In the genomic region with DNA sequence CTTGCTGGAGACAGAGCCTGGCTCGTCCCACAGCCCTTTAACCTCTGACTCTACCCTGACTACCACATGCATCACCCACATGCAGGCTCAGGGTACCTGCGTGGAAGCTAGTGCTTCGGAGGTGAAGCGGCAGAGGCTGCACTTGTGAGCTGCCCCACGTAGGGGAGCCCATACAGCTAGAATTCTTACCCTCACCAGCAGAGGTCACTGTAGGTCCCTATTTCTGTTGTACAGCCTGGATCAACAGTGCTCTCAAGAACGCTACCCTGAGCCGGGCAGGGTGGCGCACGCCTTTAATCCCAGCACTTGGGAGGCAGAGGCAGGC, we compare ENCODE assay signal across 9 mouse cellular contexts. TPM values are rescaled to one million over a fixed set of nuclear protein-coding genes. Genes with fewer than 3 reads are reported as not detected.
DNase-seq lines count a peak whose midpoint lies in the region; ATAC-seq and TF ChIP-seq lines count a peak whose summit lies in the region.
"Had no signal": no experiment of that assay in that cellular context is flagged by ENCODE, and none has a peak within 500 bp of the region (broad histone marks: within the 10 kb centered on the region; RNA-seq: fewer than 3 reads in every experiment).

No protein-coding gene starts in this region.

- H3K4me2 ChIP-seq in midbrain, postnatal 0 days (ENCODE audit: low read depth, low read length, poor library complexity, severe bottlenecking): no peak overlapping the region
- H3K4me2 ChIP-seq in midbrain, embryonic 13.5 days (replicated peaks): no peak overlapping the region

- peak; percentile 37; the same call in 1 of the 2 replicates for TF ChIP-seq CTCF in midbrain, postnatal 0 days (IDR thresholded peaks at IDR 0.05)

- no peaks in the 10 kb centered on the region for H3K36me3 ChIP-seq in midbrain, postnatal 0 days (ENCODE audit: insufficient read depth, low read length)
- no peaks in the 10 kb centered on the region for H3K36me3 ChIP-seq in midbrain, embryonic 13.5 days

- DNase-seq in midbrain, postnatal 0 days (ENCODE audit: low spot score): no peak
- peak; percentile 75 for DNase-seq in T-cell, adult 2 months (ENCODE audit: low spot score)
- DNase-seq in gastrocnemius, postnatal 14 days: peak; percentile 44
- DNase-seq in kidney, postnatal 25 days: peak; percentile 79 to 83
- DNase-seq in naive thymus-derived CD4-positive, alpha-beta T cell, adult 2 months (ENCODE audit: low read depth): peak; percentile 92
- DNase-seq in ovary, postnatal 36 days (ENCODE audit: low spot score): no peak
- DNase-seq in right cerebral cortex, postnatal 14 days: no peak

- H3K9ac ChIP-seq in midbrain, postnatal 0 days (replicated peaks; ENCODE audit: low read length, poor library complexity, severe bottlenecking): no peak overlapping the region
- H3K9ac ChIP-seq in midbrain, embryonic 13.5 days (replicated peaks): no peak overlapping the region

- intact Hi-C loops in gastrocnemius, postnatal 14 days (cut with DNase I; ENCODE audit: low total_unique reads): no loop called here

- H3K4me1 ChIP-seq in midbrain, postnatal 0 days (ENCODE audit: insufficient read depth, low read length): no peaks in the 10 kb centered on the region
- H3K4me1 ChIP-seq in midbrain, embryonic 13.5 days (replicated peaks): no peaks in the 10 kb centered on the region

- H3K9me3 ChIP-seq in midbrain, postnatal 0 days (ENCODE audit: low read length): no peaks in the 10 kb centered on the region
- no peaks in the 10 kb centered on the region for H3K9me3 ChIP-seq in midbrain, embryonic 13.5 days

- H3K27me3 ChIP-seq in midbrain, postnatal 0 days (ENCODE audit: insufficient read depth, low read length): no peaks in the 10 kb centered on the region
- no peaks in the 10 kb centered on the region for H3K27me3 ChIP-seq in midbrain, embryonic 13.5 days

- no peak overlapping the region for H3K27ac ChIP-seq in midbrain, postnatal 0 days (ENCODE audit: low read depth, low read length)
- no peak overlapping the region for H3K27ac ChIP-seq in midbrain, embryonic 13.5 days

- no peak for ATAC-seq in midbrain, postnatal 0 days (ENCODE audit: low FRiP score)
- no peak for ATAC-seq in midbrain, embryonic 13.5 days

- no peak overlapping the region for H3K4me3 ChIP-seq in midbrain, postnatal 0 days (ENCODE audit: low read depth, low read length)
- no peak overlapping the region for H3K4me3 ChIP-seq in midbrain, embryonic 13.5 days (replicated peaks)

- 69% methylated on average over 9 of the region's 9 CpGs for WGBS in midbrain, postnatal 0 days
- 77% methylated on average over 9 of the region's 9 CpGs for WGBS in midbrain, embryonic 13.5 days

RNA-seq across cellular contexts. Expression of a gene that starts 7.5 kb away (rescaled TPM):
- not detected in 2 replicates for total RNA-seq in midbrain, postnatal 0 days (2014; rRNA removed)
- polyA plus RNA-seq in midbrain, postnatal 0 days (2015; fragmentation: Nextera tagmentation; extraction: Ambion mirVana): 0.25 TPM in 1 of 2 replicates, not detected in the other
- polyA plus RNA-seq in midbrain, embryonic 13.5 days (2015; fragmentation: Nextera tagmentation; extraction: Ambion mirVana): not detected in 2 replicates
- total RNA-seq in gastrocnemius, postnatal 14 days (2021): not detected
- polyA plus RNA-seq: neural tube, embryonic 11.5 days had no signal

RNA-seq across cellular contexts. Expression of a gene that starts 10.2 kb away (rescaled TPM):
- 6.4 and 8.4 TPM in 2 replicates for total RNA-seq in midbrain, postnatal 0 days (2014; rRNA removed)
- 5.0 and 6.3 TPM in 2 replicates for polyA plus RNA-seq in midbrain, postnatal 0 days (2015; fragmentation: Nextera tagmentation; extraction: Ambion mirVana)
- polyA plus RNA-seq in midbrain, embryonic 13.5 days (2015; fragmentation: Nextera tagmentation; extraction: Ambion mirVana): 4.0 and 5.3 TPM in 2 replicates
- total RNA-seq in gastrocnemius, postnatal 14 days (2021): 1 to 10 TPM; 4.9 to 6.3 TPM

RNA-seq across cellular contexts. Expression of a gene that starts 14.2 kb away (rescaled TPM):
- 69.9 and 83.0 TPM in 2 replicates for total RNA-seq in midbrain, postnatal 0 days (2014; rRNA removed)
- polyA plus RNA-seq in midbrain, postnatal 0 days (2015; fragmentation: Nextera tagmentation; extraction: Ambion mirVana): 63.2 and 70.9 TPM in 2 replicates
- polyA plus RNA-seq in midbrain, embryonic 13.5 days (2015; fragmentation: Nextera tagmentation; extraction: Ambion mirVana): 44.9 and 55.9 TPM in 2 replicates
- 100 to 1,000 TPM in 1 of 2 experiments, 10 to 100 TPM in 1; 64.1 to 106 TPM for total RNA-seq in gastrocnemius, postnatal 14 days (2021)

RNA-seq across cellular contexts. Expression of a gene that starts 34.3 kb away (rescaled TPM):
- total RNA-seq in midbrain, postnatal 0 days (2014; rRNA removed): 237 and 261 TPM in 2 replicates
- 155 and 162 TPM in 2 replicates for polyA plus RNA-seq in midbrain, postnatal 0 days (2015; fragmentation: Nextera tagmentation; extraction: Ambion mirVana)
- 112 and 118 TPM in 2 replicates for polyA plus RNA-seq in midbrain, embryonic 13.5 days (2015; fragmentation: Nextera tagmentation; extraction: Ambion mirVana)
- 1 to 10 TPM; 1.4 to 3.1 TPM for total RNA-seq in gastrocnemius, postnatal 14 days (2021)

Comparison
In these comparisons a context has a peak if more than half of its experiments do, and no peak if none do; other contexts are left out.
1. DNase-seq: peak in T-cell, adult 2 months (single experiment), gastrocnemius, postnatal 14 days (single experiment), kidney, postnatal 25 days (2 of 2) and naive thymus-derived CD4-positive, alpha-beta T cell, adult 2 months (single experiment); none in midbrain, postnatal 0 days (single experiment), ovary, postnatal 36 days (single experiment) and right cerebral cortex, postnatal 14 days (single experiment).